Mouse (Mus musculus) brain, embryonic 14.5 days (tissue): Measurements from ENCODE around the gene Camsap1. TPM values are rescaled to one million over a fixed set of nuclear protein-coding genes. Genes with fewer than 3 reads are reported as not detected.

Experiments used
- DNase-seq: peaks from one replicate; pipeline ENCODE4 v3.0.0-alpha.2; 2011; ENCODE audit warnings: low read depth
- CTCF ChIP-seq: fragments of 200-500 bp; IDR thresholded peaks from 2 replicates; pipeline ENCODE4 v1.5.1; 2012; ENCODE audit warnings: inconsistent platforms, mild to moderate bottlenecking, moderate library complexity, borderline replicate concordance; ENCODE audit not compliant: insufficient read depth, insufficient read length; ENCODE audit errors: extremely low read depth
- POLR2A ChIP-seq: fragments of 200-500 bp; IDR thresholded peaks from 2 replicates; pipeline ENCODE4 v1.6.1; 2012; ENCODE audit warnings: mild to moderate bottlenecking, inconsistent platforms, borderline replicate concordance; ENCODE audit not compliant: poor library complexity, insufficient read depth, insufficient read length, severe bottlenecking; ENCODE audit errors: extremely low read depth
- polyA plus RNA-seq: library from polyadenylated mRNA; depleted of rRNA; stranded (reverse); fragments of >200 nt; gene quantifications from 2 replicates; pipeline ENCODE4 v1.2.3, GENCODE M21; 2012

Gene Camsap1
- polyA plus RNA-seq, 1 experiment = 71.2 TPM

- DNase-seq = no peak
- TF ChIP-seq POLR2A (no peak), CTCF (no peak)
These were observed 13.8 kb downstream of the Camsap1 start for GRCm38 (mm10) chr2:25969319-25969718.

- TF ChIP-seq POLR2A (no peak), CTCF (no peak)
- DNase-seq = no peak
These were observed 33.8 kb downstream of the Camsap1 start for GRCm38 (mm10) chr2:25949291-25949690.

- peak; percentile 28; the same call in 1 of the 2 replicates for TF ChIP-seq CTCF
- no peak for TF ChIP-seq POLR2A
- DNase-seq = peak; percentile 11
These were observed 35.1 kb downstream of the Camsap1 start for GRCm38 (mm10) chr2:25947950-25948349.

- DNase-seq = no peak
- no peak for TF ChIP-seq POLR2A
- no peak for TF ChIP-seq CTCF
These were observed 39.3 kb downstream of the Camsap1 start for GRCm38 (mm10) chr2:25943822-25944221.

GRCm38 (mm10) chr2:25940503-25940902 lies 42.6 kb downstream of the Camsap1 start:
- TF ChIP-seq POLR2A = no peak
- TF ChIP-seq CTCF = no peak
- DNase-seq = no peak

GRCm38 (mm10) chr2:25931249-25931859 lies 51.7 kb downstream of the Camsap1 start:
- no peak for TF ChIP-seq POLR2A
- TF ChIP-seq CTCF = peak; percentile 51; the same call in 1 of the 2 replicates
- peak; percentile 34 for DNase-seq

GRCm38 (mm10) chr2:25927821-25928220 lies 55.3 kb downstream of the Camsap1 start:
- TF ChIP-seq CTCF (no peak), POLR2A (no peak)

GRCm38 (mm10) chr2:25924934-25925333 lies 58.1 kb downstream of the Camsap1 start:
- no peak for DNase-seq
- no peak for TF ChIP-seq CTCF
- TF ChIP-seq POLR2A = no peak

More at GRCm38 (mm10) chr2:25927821-25928220, 55.3 kb downstream of the Camsap1 start:
- DNase-seq = no peak

- no peak for TF ChIP-seq POLR2A
- no peak for DNase-seq
These were observed 59.3 kb downstream of the Camsap1 start for GRCm38 (mm10) chr2:25923799-25924198.

GRCm38 (mm10) chr2:25919972-25920371 lies 63.1 kb downstream of the Camsap1 start:
- TF ChIP-seq CTCF (no peak), POLR2A (no peak)
- peak; percentile 22 for DNase-seq

- TF ChIP-seq CTCF (no peak), POLR2A (no peak)
- DNase-seq = no peak
These were observed 64.7 kb downstream of the Camsap1 start for GRCm38 (mm10) chr2:25918408-25918807.

- DNase-seq = no peak
- no peak for TF ChIP-seq POLR2A
- TF ChIP-seq CTCF = no peak
These were observed 68.3 kb downstream of the Camsap1 start for GRCm38 (mm10) chr2:25914821-25915220.
